Mouse (Mus musculus) cerebellum, adult 18-20 months (tissue): ENCODE results near the gene Rrnad1.

Experiments
- DNase-seq, 2 experiments: peaks; one replicate each; pipeline ENCODE4 v3.0.0; 2021

The Rrnad1 gene

GRCm38 (mm10) chr3:87930078-87930795 is at the start of gene Rrnad1, which contains the start of gene Isg20l2:
Rrnad1 (minus strand) TSS chr3:87930717.
Isg20l2 (plus strand) TSS chr3:87930314.
- peak; percentile 97 to 98 for DNase-seq

- DNase-seq = no peak
Measured at GRCm38 (mm10) chr3:87980085-87980484, 49.6 kb upstream of the Rrnad1 start.

- no peak for DNase-seq
Measured at GRCm38 (mm10) chr3:87979493-87979892, 49.0 kb upstream of the Rrnad1 start.

GRCm38 (mm10) chr3:87974381-87974987 is 44.0 kb upstream of the Rrnad1 start:
- no peak for DNase-seq

- no peak for DNase-seq
Measured at GRCm38 (mm10) chr3:87973593-87974380, 43.3 kb upstream of the Rrnad1 start.

- no peak for DNase-seq
Measured at GRCm38 (mm10) chr3:87972776-87973175, 42.3 kb upstream of the Rrnad1 start.

- no peak for DNase-seq
Measured at GRCm38 (mm10) chr3:87972203-87972664, 41.7 kb upstream of the Rrnad1 start.

- no peak for DNase-seq
Measured at GRCm38 (mm10) chr3:87971489-87972202, 41.1 kb upstream of the Rrnad1 start.

GRCm38 (mm10) chr3:87970939-87971488 is 40.5 kb upstream of the Rrnad1 start, which contains the start of gene Nes:
Nes (plus strand) TSS chr3:87971078.
- DNase-seq = no peak

- peak; percentile 32 to 51 for DNase-seq
Measured at GRCm38 (mm10) chr3:87970184-87970938, 39.8 kb upstream of the Rrnad1 start.

GRCm38 (mm10) chr3:87960586-87961191 is 30.2 kb upstream of the Rrnad1 start:
- DNase-seq = peak; percentile 67 to 73

GRCm38 (mm10) chr3:87960191-87960585 is 29.7 kb upstream of the Rrnad1 start:
- DNase-seq = no peak

GRCm38 (mm10) chr3:87959371-87959770 is 28.9 kb upstream of the Rrnad1 start:
- DNase-seq = no peak

- no peak for DNase-seq
Measured at GRCm38 (mm10) chr3:87958967-87959366, 28.4 kb upstream of the Rrnad1 start.

GRCm38 (mm10) chr3:87958476-87958875 is 28.0 kb upstream of the Rrnad1 start:
- DNase-seq = no peak

GRCm38 (mm10) chr3:87958056-87958455 is 27.5 kb upstream of the Rrnad1 start:
- DNase-seq = no peak

GRCm38 (mm10) chr3:87952440-87952839 is 21.9 kb upstream of the Rrnad1 start:
- DNase-seq = no peak

- no peak for DNase-seq
Measured at GRCm38 (mm10) chr3:87951946-87952345, 21.4 kb upstream of the Rrnad1 start.

GRCm38 (mm10) chr3:87949955-87950515 is 19.5 kb upstream of the Rrnad1 start:
- DNase-seq = no peak

- no peak for DNase-seq
Measured at GRCm38 (mm10) chr3:87949266-87949954, 18.9 kb upstream of the Rrnad1 start.
